Mouse (Mus musculus): ENCODE data around the gene Aagab. TPM values are rescaled to one million over a fixed set of nuclear protein-coding genes. Genes with fewer than 3 reads are reported as not detected.

Gene Aagab
- polyA plus RNA-seq, 1 experiment: 4.4 TPM

DNA sequence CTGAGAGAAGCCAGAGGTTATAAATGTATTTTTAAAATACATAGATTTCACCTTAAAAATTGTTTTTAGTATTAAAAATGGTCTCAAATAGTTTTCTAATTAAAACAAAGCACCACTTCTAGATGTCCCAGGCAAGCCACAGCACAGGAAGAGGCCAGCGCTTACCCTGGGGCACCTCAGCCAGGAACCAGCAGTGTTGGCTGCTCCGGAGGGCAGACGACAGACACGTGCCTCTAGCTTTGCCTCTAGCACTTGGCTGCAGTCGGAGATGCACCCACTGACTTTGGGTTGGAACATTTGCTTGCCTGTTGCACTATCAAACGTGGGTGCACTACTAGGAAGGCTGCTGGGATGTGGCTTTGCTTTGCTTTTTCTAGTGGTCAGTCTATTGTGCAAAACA, 30.6 kb upstream of the Aagab start:
- peaks cover 4% of the 10 kb centered on the region for H3K27me3 ChIP-seq (replicated peaks)
- H3K36me3 ChIP-seq (replicated peaks; ENCODE audit: low read length): no peaks in the 10 kb centered on the region
- peaks cover 23% of the 10 kb centered on the region for H3K4me1 ChIP-seq
- TF ChIP-seq FLI1 (IDR thresholded peaks at IDR 0.05; ENCODE audit: low read length): no peak
- no peak for TF ChIP-seq GATA1 (IDR thresholded peaks at IDR 0.05; ENCODE audit: borderline replicate concordance, low read length)
- H3K4me3 ChIP-seq (replicated peaks): peak overlapping the region; percentile 79
- no peaks in the 10 kb centered on the region for H3K9me3 ChIP-seq

DNA sequence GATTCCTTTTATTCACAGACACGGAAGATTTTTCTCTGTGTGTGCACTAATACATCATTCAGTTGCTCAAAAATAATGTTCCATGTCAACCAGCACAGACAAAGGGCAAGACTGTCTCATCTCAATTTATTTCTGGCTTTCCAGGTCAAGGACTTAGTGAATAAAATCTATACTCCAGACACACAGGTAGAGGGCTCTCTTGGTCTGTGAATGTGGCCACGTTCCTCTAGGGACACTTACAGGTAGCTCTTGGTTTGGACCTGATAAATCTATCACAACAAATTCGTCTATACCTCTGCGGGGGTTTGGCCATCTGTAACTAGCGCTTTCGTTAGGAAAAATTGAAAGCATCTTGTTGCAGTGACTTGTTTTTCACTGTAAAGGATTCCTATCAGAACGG, 29.6 kb upstream of the Aagab start:
- Histone ChIP-seq H3K4me1 (peaks cover 21% of the 10 kb centered on the region), H3K27me3 (replicated peaks) (peaks cover 7% of the 10 kb centered on the region), H3K9me3 (no peaks in the 10 kb centered on the region), H3K36me3 (replicated peaks; ENCODE audit: low read length) (no peaks in the 10 kb centered on the region), H3K4me3 (replicated peaks) (no peak overlapping the region)
- TF ChIP-seq GATA1 (IDR thresholded peaks at IDR 0.05; ENCODE audit: borderline replicate concordance, low read length): no peak
- no peak for TF ChIP-seq FLI1 (IDR thresholded peaks at IDR 0.05; ENCODE audit: low read length)

DNA sequence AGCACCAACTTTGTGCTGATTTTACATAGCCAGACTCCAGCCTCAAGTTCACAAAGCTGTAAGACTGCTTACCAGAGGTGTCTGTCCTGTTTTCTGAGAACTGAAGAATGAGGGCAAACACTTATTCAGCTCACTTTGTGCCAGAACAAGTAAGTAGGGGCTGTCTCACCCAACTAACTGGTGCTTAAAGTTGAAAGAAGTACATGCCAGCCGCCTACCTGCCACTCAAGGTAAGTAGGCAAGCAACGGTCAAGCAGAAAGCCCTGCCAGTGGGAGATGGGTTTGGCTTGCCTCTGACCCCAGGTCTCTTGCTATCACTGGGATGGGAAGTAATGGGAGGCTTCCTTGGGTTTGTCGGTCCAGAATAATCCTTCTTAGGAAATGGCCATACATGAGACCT, 25.0 kb upstream of the Aagab start:
- Histone ChIP-seq H3K9me3 (no peaks in the 10 kb centered on the region), H3K36me3 (replicated peaks; ENCODE audit: low read length) (no peaks in the 10 kb centered on the region), H3K4me3 (replicated peaks) (no peak overlapping the region), H3K4me1 (peaks cover 14% of the 10 kb centered on the region; the same call in 1 of the 2 replicates), H3K27me3 (replicated peaks) (peaks cover 18% of the 10 kb centered on the region)
- no peak for TF ChIP-seq GATA1 (IDR thresholded peaks at IDR 0.05; ENCODE audit: borderline replicate concordance, low read length)
- TF ChIP-seq FLI1 (IDR thresholded peaks at IDR 0.05; ENCODE audit: low read length): no peak

GRCm38 (mm10) chr9:63579644-63580043, 22.8 kb upstream of the Aagab start:
- Histone ChIP-seq H3K36me3 (replicated peaks; ENCODE audit: low read length) (no peaks in the 10 kb centered on the region), H3K9me3 (no peaks in the 10 kb centered on the region), H3K4me1 (peaks cover 18% of the 10 kb centered on the region), H3K27me3 (replicated peaks) (peaks cover 16% of the 10 kb centered on the region), H3K4me3 (replicated peaks) (no peak overlapping the region)
- no peak for TF ChIP-seq FLI1 (IDR thresholded peaks at IDR 0.05; ENCODE audit: low read length)

DNA sequence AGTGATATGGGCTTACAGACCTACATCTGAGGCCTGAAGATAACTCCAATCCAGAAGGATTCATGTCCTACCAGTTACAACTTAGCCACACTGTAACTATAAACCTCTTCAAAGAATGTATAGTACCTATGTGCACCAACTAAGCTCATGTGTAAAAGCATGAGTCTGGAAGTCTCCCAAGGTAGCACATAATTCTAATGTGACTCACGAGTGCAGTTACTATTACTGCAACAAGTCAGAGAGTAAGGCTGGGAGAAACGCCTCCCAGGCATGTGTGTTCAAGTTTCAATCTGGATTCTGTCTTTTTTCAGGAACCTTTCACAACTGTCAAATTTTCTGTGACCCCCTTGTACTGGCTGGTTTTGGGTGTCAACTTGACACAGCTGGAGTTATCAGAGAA, 22.4 kb upstream of the Aagab start:
- Histone ChIP-seq H3K27me3 (replicated peaks) (peaks cover 16% of the 10 kb centered on the region), H3K4me3 (replicated peaks) (no peak overlapping the region), H3K4me1 (peaks cover 18% of the 10 kb centered on the region), H3K9me3 (no peaks in the 10 kb centered on the region), H3K36me3 (replicated peaks; ENCODE audit: low read length) (no peaks in the 10 kb centered on the region)
- no peak for TF ChIP-seq FLI1 (IDR thresholded peaks at IDR 0.05; ENCODE audit: low read length)
- TF ChIP-seq GATA1 (IDR thresholded peaks at IDR 0.05; ENCODE audit: borderline replicate concordance, low read length): no peak

DNA sequence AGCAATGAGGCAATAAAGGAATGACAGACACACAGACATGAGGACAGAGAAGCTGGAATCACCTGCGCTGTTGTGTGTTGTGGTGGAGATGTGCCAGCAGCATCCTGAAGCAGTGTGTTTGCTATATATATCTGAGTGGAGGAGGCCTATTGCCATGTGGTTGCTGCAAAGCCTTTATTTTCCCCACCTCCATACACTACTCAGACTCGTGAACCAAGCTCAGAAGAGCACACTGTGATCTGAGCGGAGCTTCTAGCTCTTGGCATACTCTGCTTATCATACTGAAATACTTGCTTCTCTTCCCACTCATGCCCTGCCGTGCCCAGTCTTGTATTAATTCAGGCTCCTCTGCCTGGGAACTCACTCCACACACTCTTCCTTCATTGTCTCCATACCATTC, 20.7 kb upstream of the Aagab start:
- Histone ChIP-seq H3K27me3 (replicated peaks) (peaks cover 21% of the 10 kb centered on the region), H3K4me1 (peaks cover 18% of the 10 kb centered on the region), H3K9me3 (0 out of 2 replicates have a peak, but pooled peaks cover 4% of the 10 kb centered on the region), H3K36me3 (replicated peaks; ENCODE audit: low read length) (no peaks in the 10 kb centered on the region), H3K4me3 (replicated peaks) (no peak overlapping the region)
- TF ChIP-seq FLI1 (IDR thresholded peaks at IDR 0.05; ENCODE audit: low read length) (no peak), GATA1 (IDR thresholded peaks at IDR 0.05; ENCODE audit: borderline replicate concordance, low read length) (no peak)

GRCm38 (mm10) chr9:63585251-63585650, 17.2 kb upstream of the Aagab start:
- H3K36me3 ChIP-seq (replicated peaks; ENCODE audit: low read length): no peaks in the 10 kb centered on the region
- 0 out of 2 replicates have a peak, but pooled peaks cover 4% of the 10 kb centered on the region for H3K9me3 ChIP-seq
- no peak overlapping the region for H3K4me3 ChIP-seq (replicated peaks)
- peaks cover 13% of the 10 kb centered on the region for H3K4me1 ChIP-seq
- peaks cover 11% of the 10 kb centered on the region for H3K27me3 ChIP-seq (replicated peaks)
- TF ChIP-seq FLI1 (IDR thresholded peaks at IDR 0.05; ENCODE audit: low read length): no peak
- TF ChIP-seq GATA1 (IDR thresholded peaks at IDR 0.05; ENCODE audit: borderline replicate concordance, low read length): no peak

- Histone ChIP-seq H3K4me3 (replicated peaks) (no peak overlapping the region), H3K36me3 (replicated peaks; ENCODE audit: low read length) (no peaks in the 10 kb centered on the region), H3K9me3 (0 out of 2 replicates have a peak, but pooled peaks cover 4% of the 10 kb centered on the region), H3K27me3 (replicated peaks) (peaks cover 5% of the 10 kb centered on the region), H3K4me1 (peaks cover 26% of the 10 kb centered on the region)
- TF ChIP-seq FLI1 (IDR thresholded peaks at IDR 0.05; ENCODE audit: low read length) (no peak), GATA1 (IDR thresholded peaks at IDR 0.05; ENCODE audit: borderline replicate concordance, low read length) (no peak)
Measured at GRCm38 (mm10) chr9:63589209-63589608, 13.3 kb upstream of the Aagab start.

GRCm38 (mm10) chr9:63590592-63590991, 11.9 kb upstream of the Aagab start:
- no peak for TF ChIP-seq GATA1 (IDR thresholded peaks at IDR 0.05; ENCODE audit: borderline replicate concordance, low read length)
- no peak for TF ChIP-seq FLI1 (IDR thresholded peaks at IDR 0.05; ENCODE audit: low read length)
- Histone ChIP-seq H3K4me1 (peaks cover 31% of the 10 kb centered on the region), H3K9me3 (0 out of 2 replicates have a peak, but pooled peaks cover 4% of the 10 kb centered on the region), H3K4me3 (replicated peaks) (no peak overlapping the region), H3K36me3 (replicated peaks; ENCODE audit: low read length) (no peaks in the 10 kb centered on the region), H3K27me3 (replicated peaks) (peaks cover 4% of the 10 kb centered on the region)

DNA sequence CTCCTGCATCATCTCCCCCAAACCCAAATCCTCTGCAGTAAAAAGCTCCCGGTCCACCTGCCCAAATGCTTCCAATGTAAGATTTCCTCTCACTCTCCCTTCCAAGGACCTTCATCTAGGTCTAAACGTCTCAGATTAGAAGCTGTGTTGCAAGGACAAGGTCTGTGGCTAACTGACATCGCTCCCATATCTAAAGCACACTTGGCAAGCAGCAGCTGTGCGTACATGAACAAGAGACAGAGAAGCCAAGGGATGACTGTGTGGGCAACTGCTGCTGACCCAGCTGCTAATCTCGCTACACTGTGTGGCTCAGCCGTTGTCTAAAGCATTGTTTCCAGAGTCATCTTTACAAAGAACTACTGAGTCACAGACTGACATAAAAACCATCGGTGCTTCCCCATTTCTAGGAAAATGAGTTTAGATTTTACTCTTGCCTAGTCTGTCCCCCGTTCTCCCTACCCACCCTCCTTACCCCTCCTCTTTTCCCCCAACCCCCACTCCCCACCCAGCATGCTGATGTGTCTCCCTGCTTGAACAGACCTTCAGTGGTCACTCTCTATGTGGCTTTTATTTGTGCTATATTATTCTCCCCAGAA, 10.7 kb upstream of the Aagab start:
- peaks cover 4% of the 10 kb centered on the region for H3K27me3 ChIP-seq (replicated peaks)
- TF ChIP-seq GATA1 (IDR thresholded peaks at IDR 0.05; ENCODE audit: borderline replicate concordance, low read length) (no peak), FLI1 (IDR thresholded peaks at IDR 0.05; ENCODE audit: low read length) (no peak)

More for the DNA sequence above, 10.7 kb upstream of the Aagab start:
- peaks cover 34% of the 10 kb centered on the region for H3K4me1 ChIP-seq
- no peaks in the 10 kb centered on the region for H3K9me3 ChIP-seq
- peak overlapping the region; percentile 59 for H3K4me3 ChIP-seq (replicated peaks)
- no peaks in the 10 kb centered on the region for H3K36me3 ChIP-seq (replicated peaks; ENCODE audit: low read length)
